Mouse (Mus musculus): ENCODE results near the gene Nell1.

The Nell1 gene

GRCm38 (mm10) chr7:50241634-50242273, 267.1 kb downstream of the Nell1 start:
- no peak for DNase-seq (ENCODE audit: extremely low spot score, low read depth, low spot score)

GRCm38 (mm10) chr7:50253166-50253565, 278.5 kb downstream of the Nell1 start:
- no peak for DNase-seq (ENCODE audit: extremely low spot score, low read depth, low spot score)

- DNase-seq (ENCODE audit: extremely low spot score, low read depth, low spot score), result no peak
These were observed 285.4 kb downstream of the Nell1 start for GRCm38 (mm10) chr7:50260016-50260415.

- no peak for DNase-seq (ENCODE audit: extremely low spot score, low read depth, low spot score)
These were observed 320.8 kb downstream of the Nell1 start for GRCm38 (mm10) chr7:50295508-50295907.

GRCm38 (mm10) chr7:50338226-50338625, 363.6 kb downstream of the Nell1 start:
- DNase-seq (ENCODE audit: extremely low spot score, low read depth, low spot score), result no peak

GRCm38 (mm10) chr7:50338757-50339156, 364.1 kb downstream of the Nell1 start:
- no peak for DNase-seq (ENCODE audit: extremely low spot score, low read depth, low spot score)

GRCm38 (mm10) chr7:50351564-50351963, 376.9 kb downstream of the Nell1 start:
- no peak for DNase-seq (ENCODE audit: extremely low spot score, low read depth, low spot score)

- DNase-seq (ENCODE audit: extremely low spot score, low read depth, low spot score), result no peak
These were observed 382.5 kb downstream of the Nell1 start for GRCm38 (mm10) chr7:50357213-50357612.

GRCm38 (mm10) chr7:50362039-50362438, 387.4 kb downstream of the Nell1 start:
- DNase-seq (ENCODE audit: extremely low spot score, low read depth, low spot score), result peak; percentile 10

GRCm38 (mm10) chr7:50374876-50375275, 400.2 kb downstream of the Nell1 start:
- DNase-seq (ENCODE audit: extremely low spot score, low read depth, low spot score), result no peak

- DNase-seq (ENCODE audit: extremely low spot score, low read depth, low spot score), result no peak
These were observed 435.8 kb downstream of the Nell1 start for GRCm38 (mm10) chr7:50410421-50410820.

- no peak for DNase-seq (ENCODE audit: extremely low spot score, low read depth, low spot score)
These were observed 445.3 kb downstream of the Nell1 start for GRCm38 (mm10) chr7:50419976-50420375.

GRCm38 (mm10) chr7:50422422-50423195, 447.9 kb downstream of the Nell1 start:
- no peak for DNase-seq (ENCODE audit: extremely low spot score, low read depth, low spot score)

- no peak for DNase-seq (ENCODE audit: extremely low spot score, low read depth, low spot score)
These were observed 455.1 kb downstream of the Nell1 start for GRCm38 (mm10) chr7:50429725-50430124.

GRCm38 (mm10) chr7:50441237-50441636, 466.6 kb downstream of the Nell1 start:
- no peak for DNase-seq (ENCODE audit: extremely low spot score, low read depth, low spot score)

GRCm38 (mm10) chr7:50447316-50447715, 472.7 kb downstream of the Nell1 start:
- DNase-seq (ENCODE audit: extremely low spot score, low read depth, low spot score), result peak; percentile 14

- DNase-seq (ENCODE audit: extremely low spot score, low read depth, low spot score), result no peak
These were observed 493.1 kb downstream of the Nell1 start for GRCm38 (mm10) chr7:50467742-50468141.

GRCm38 (mm10) chr7:50470555-50470954, 495.9 kb downstream of the Nell1 start:
- DNase-seq (ENCODE audit: extremely low spot score, low read depth, low spot score), result no peak

- DNase-seq (ENCODE audit: extremely low spot score, low read depth, low spot score), result no peak
These were observed 507.3 kb downstream of the Nell1 start for GRCm38 (mm10) chr7:50482011-50482410.

- no peak for DNase-seq (ENCODE audit: extremely low spot score, low read depth, low spot score)
These were observed 510.6 kb downstream of the Nell1 start for GRCm38 (mm10) chr7:50485304-50485703.

GRCm38 (mm10) chr7:50486884-50487420, 512.3 kb downstream of the Nell1 start:
- DNase-seq (ENCODE audit: extremely low spot score, low read depth, low spot score), result no peak

- no peak for DNase-seq (ENCODE audit: extremely low spot score, low read depth, low spot score)
These were observed 526.9 kb downstream of the Nell1 start for GRCm38 (mm10) chr7:50501562-50501961.
